Mouse (Mus musculus): ENCODE measurements around the gene Frmd4b.
A peak's percentile ranks its signal among the peaks of the same experiment; 100 is the strongest.
"Not testable (repeated sequence)": the region's sequence is repeated elsewhere in the genome, so short reads cannot be mapped to it uniquely, and the experiment has no call there.

The Frmd4b gene

DNA sequence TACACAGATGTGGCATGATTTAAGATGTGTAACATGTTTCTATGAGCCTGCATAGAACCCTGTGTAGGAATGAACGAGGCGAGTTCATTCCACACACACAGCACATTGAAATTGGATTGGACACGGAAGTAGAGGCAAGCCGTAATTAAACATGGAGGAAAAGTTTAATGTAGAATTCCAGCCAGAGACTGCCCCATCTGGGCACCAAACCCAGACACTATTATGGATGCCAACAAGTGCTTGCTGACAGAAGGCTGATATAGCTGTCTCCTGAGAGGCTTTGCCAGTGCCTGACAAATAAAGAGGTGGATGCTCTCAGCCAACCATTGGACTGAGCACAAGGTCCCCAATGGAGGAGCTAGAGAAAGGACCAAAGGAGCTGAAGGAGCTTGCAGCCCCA is 201.8 kb downstream of the Frmd4b start:
- DNase-seq (ENCODE audit: low read depth, low spot score): not testable (repeated sequence)

DNA sequence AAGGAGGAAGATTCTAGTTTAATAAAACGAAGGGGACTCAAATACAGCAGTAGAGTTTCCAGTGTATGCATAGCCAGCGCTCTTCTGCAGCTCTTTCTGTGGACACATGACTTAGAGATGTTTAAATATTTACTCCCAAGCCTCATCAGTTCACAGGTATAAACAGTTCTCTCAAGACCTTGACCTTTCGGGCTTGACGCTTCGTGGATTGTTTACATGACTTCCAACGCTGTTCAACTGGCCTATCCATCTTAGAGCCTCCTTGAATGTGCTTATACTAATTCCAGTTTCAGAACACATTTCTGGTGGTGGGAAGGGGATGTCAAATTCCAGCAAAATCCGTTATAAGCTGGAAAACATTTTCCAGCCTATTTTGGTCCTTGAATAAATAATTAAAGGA is 203.9 kb downstream of the Frmd4b start:
- no peak for DNase-seq (ENCODE audit: low read depth, low spot score)

DNA sequence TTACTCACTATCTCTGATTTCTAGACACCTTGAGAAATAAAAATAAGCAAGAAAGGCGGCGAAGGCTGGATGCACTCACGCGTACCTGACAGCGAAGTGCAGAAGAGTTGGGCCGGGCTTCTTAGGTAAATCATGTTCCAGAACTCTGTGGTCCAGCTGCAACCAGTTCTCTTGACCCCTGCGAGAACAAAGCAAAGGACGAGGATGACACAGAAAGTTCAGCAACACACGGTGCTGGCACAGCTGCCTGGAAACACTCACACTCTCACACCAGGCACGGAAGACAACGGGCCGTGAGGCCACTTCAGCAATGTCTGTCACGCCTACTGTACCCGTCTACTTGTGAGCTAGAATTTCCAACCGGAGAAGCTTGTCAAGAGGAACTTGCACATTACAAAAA is 204.9 kb downstream of the Frmd4b start:
- DNase-seq (ENCODE audit: low read depth, low spot score): no peak

DNA sequence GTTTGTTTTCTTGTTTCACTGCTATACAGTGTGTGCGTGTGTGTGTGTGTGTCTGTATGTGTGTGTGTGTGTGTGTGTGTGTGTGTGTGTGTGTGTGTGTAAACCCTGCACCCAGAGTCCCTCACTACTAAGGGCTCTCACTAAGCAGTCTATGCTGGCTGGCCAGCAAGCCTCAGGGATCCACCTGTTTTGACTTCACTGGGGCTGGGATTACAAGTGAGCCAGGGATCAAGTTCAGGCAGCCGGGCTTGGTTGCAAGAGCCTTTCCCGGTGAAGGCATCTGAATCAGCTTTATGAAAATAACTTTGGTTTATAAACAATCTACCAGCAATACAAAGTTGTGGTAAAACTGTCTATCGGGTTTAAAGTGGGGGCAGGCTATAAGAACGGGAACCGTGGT is 206.0 kb downstream of the Frmd4b start:
- no peak for DNase-seq (ENCODE audit: low read depth, low spot score)

DNA sequence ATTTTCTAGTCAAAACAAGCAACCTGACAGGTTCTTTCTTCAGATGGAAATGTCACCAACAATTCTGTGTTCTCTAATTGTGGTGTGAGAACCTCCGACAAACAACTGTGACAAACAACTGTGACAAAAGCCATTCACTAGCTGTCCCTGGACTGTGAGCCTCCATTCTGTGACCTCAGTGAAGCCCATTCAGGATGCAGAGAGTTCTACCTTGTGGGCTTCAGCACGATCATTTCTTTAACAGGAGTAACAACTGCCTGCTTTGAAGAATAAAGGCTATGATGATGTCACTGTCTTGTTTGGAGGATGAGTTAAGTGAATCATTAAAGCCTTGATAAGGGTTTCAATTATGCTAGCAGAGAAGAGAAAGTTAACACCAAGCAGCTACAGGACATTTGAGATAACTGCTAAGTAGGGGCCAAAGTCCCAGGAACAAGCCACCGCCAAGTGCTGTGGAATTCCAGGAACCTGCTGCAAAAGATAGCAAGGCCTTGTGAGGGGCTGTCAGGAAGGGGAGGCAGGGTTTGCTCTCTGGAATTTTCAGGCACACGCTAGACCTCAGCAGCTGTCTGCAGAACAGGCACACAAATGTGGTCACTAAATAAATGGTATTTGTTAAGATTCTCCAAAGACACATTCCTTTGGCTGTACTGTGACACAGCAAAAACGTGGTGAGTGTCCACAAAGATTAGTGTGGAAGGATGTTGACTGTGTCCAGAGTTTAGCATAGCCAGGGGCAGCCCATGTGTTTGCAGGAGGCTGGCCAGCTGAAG is 207.7 kb downstream of the Frmd4b start:
- no peak for DNase-seq (ENCODE audit: low read depth, low spot score)

DNA sequence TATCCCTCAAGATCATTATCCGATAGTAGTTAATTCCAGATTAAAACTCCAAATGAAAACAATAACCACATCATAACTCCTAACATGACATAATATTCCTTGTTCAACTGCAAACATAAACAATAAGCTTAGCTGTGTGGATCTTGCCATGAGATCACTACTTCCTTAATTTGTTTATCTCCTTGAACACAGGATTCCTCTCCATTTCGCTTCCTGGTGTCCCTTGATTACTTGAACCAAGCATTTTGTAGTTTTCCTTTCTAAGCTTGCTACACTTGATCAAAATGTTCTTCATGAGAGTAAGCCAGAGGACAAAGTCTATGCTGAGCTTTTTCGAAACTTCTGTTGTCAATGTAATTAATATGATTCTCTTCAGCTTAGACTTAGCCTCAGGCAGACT is 209.4 kb downstream of the Frmd4b start:
- no peak for DNase-seq (ENCODE audit: low read depth, low spot score)

DNA sequence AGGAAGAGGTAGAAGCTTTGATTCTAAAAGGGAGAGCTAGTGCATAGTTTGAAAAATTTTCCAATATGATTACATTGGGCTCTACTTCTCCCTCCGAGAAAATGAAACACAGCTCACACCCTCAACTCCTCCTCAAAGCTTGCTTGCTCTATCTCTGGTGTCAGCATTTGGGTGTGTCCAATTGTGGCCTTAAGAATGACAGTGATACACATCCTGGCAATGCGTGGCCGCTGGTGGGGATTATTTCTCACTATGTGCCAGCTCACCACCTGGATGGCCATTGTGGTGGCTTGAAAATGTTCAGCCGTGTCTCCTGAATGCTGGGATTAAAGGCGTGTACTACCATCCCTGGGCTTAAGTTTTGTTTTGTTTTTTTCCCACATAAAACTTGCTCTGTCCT is 209.9 kb downstream of the Frmd4b start:
- no peak for DNase-seq (ENCODE audit: low read depth, low spot score)

DNA sequence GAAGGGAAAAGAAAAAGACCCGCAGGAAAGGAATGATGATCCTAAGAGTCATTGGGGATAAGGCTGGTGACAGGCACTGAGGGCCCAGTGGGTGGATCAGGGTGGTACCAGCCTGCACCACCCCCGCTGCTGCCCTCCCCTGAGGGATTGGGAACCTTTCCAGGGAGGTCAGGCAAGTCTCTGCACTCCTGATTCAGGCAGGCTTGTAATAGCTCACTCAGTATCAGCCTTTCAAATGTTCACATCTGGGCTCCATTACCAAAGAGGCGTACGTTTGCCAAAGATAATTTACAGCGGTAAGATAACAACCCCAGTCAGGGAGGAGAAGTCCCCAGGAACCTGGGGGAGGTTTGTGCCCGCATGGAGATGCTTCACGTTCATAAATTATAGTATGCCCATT is 212.0 kb downstream of the Frmd4b start:
- no peak for DNase-seq (ENCODE audit: low read depth, low spot score)

DNA sequence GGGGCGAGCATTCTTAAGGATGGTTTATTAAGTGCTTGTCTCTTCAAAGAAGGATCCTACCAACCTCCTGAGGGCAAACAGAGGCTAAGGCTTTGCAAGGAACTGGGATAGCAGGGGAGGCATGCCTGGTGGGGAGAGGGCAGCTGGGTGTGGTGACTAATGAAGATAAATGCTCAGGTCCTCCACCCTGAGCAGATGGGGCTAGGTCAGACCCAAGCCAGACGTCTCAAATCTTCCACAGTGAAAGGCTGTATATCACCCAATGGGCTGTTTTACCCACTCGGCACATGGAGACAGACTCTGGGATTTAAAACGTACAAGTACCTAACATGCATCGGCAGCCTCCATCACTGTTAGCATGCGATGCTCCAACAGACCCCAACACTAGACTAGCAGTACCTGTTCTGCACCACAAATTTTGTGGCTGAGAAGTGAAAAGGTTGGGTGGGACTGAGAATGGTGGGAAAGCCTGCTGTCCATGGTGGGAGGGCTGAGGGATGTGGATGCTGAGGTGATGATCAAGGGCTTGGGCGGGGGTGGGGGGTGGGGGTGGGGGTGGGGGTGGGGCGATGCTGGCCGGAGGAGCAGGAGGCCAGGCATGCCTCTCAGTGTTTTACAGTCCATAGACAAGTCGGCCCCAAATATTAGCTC is 214.4 kb downstream of the Frmd4b start:
- no peak for DNase-seq (ENCODE audit: low read depth, low spot score)

DNA sequence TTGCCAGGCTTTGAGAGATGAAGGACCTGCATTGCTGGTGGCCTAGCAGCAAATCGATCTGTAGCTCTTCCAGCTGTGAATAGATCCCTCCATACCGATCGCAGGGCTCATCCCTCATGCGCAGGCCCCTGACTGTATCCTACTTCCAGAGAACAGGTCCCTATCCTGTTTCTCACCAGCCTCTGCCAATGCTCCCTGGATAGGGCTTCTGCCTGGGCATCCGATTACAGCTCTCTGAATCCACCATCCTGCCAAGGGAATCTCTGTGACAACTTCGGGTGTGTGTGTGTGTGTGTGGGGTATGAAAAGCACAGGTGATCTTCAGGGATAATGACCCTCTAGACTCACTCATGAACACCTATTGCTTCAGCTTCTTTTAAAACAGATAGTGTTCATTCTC is 216.9 kb downstream of the Frmd4b start:
- DNase-seq (ENCODE audit: low read depth, low spot score): no peak

DNA sequence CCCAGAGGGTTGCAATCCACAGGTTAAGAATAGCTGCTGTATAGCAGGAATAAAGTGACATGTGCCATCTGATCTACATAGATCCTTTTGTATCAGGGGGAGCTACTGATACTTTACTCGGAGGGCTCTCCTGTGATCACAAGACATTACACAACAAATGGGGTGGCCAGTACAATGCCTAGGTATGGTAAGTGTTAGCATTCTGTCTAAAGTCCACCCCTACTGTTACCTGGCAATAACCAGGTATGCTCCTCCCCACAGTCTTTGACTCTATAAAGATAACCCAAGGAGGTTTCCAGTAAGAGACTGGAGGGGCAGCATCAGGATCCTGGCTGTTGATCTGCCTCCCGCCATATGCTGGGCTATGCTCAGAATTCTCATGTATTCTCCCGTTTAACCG is 219.4 kb downstream of the Frmd4b start:
- DNase-seq (ENCODE audit: low read depth, low spot score): no peak

DNA sequence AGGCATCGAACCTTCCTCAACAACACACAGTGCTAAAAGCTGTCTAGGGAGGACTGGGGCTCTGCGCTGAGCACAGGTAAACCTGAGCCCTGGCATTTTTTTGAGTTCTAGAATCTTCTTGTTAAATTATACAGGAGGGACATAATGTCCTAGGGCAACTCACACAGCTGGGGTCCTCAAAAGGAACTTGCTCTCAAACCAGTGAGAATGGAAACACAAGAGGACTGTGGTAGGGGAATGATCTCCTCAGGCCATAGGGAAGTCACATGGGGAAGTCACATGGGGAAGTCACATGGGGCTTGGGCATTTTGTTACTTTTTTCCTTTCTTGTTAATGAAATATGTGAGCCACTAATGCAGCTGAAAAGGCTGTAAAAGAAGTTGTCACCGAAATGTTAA is 220.4 kb downstream of the Frmd4b start:
- DNase-seq (ENCODE audit: low read depth, low spot score): no peak

DNA sequence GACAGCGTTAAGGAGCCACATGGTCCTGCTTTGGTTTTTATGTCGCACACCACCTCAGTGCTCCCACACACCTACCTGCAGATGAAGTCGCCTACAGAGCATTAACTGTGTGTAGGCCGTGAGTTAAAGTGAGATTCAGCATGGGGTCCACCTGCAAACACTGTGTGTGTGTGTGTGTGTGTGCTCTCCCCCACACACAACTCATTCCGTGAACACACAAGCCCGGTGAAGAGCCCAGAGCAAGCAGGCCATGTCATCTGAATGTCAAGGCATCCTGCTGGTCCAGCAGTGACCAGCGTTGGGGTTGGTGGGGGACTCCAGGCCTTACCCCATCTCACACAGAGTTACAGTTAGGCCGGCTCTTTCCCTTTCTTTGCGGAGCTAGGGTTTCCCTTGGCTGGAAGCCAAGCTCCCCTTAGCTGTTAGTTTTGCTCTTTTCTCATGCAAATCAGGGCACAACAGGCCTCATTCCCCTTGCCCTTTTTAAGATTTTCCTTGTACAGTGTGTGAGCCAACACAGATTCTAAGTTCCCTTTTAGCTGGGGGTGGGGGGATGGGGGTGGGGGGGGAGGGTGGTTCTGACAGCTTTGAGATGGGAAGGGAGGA is 220.9 kb downstream of the Frmd4b start:
- DNase-seq (ENCODE audit: low read depth, low spot score): no peak

DNA sequence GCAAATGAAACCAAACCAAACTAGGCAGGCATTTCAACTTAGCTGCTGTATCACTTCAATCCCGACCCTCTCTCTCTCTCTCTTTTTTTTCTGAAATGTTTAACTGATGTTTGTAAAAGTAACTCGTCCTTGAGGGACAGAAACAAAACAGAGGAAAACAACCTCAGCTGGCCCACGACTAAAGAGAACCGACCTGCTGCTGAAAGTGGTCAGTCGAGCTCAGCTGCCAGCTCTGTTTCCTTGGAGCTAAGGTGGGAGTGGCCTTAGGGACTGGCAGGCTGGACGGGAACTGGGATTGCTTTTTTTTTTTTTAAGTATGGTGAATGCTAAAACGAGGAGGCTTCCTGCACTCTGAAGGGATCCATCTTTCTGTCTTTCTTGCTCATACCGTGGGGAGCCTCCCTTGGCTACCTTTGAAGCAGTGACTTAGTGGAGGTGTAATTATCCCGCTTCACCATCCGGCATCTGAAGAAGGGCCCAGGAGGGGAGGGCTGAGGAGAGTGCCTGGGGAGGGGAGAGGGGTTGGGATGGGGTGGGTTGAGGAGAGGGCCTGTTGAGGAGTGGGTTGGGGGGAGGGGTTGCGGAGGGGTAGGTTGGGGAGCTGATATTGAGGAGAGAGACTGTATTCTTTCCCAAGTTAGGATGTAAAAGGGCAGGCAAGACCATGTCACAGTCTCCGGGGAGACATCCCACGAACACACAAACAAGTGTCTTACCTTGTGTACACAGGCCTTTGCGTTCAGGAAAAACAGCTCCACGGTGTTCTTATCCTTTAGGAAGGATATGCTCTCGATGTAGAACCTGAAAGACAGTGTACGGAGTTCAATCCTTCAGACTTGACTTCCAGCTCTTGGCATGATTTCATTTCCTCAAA is 221.6 kb downstream of the Frmd4b start:
- no peak for DNase-seq (ENCODE audit: low read depth, low spot score)

DNA sequence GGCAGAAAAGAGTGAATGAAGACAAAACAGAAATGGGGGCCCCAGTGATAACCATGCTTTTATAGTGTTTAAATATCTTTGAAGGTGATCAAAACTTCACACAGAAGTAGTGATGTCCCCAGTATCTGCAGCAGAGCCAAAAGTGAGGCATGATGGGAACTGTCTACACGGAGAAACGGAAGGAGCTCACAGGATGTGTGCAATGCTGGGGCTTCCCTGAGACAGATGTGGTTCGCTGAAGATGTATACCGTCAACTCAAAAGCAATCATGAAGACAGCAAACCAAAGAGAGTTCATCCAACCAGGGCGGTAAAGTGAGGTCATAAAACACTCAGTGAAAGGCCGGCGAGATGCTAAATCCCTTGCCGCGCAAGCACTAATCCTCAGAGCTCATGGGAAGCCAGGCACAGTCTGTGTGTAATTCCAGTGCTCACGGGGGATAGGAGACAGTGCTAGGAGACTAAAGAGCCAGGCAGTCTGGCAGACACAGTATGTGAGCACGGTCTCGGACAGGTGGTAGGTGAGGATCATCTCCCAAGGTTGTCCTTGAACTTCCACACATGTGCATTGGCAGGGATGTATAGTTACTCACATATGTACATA is 222.8 kb downstream of the Frmd4b start:
- DNase-seq (ENCODE audit: low read depth, low spot score): peak; percentile 42

DNA sequence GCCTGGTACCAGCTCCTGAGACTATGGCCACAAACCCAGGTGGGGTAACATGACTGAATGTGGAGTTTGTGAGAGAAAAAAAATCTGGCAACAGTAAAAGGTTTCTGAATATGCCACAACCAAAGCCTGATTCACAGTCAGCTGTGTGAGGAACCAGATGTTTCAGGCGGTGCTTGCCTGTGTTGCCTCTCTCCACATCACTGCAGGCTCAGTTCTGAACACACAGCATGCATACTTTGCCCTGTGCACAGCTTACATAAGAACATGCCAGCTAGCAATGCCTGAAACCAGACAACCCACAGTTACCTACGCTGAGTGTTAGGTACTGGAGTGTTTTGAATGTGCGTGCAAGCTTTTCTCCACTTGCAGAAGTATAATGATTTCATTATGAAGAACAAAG is 224.4 kb downstream of the Frmd4b start:
- DNase-seq (ENCODE audit: low read depth, low spot score): no peak

DNA sequence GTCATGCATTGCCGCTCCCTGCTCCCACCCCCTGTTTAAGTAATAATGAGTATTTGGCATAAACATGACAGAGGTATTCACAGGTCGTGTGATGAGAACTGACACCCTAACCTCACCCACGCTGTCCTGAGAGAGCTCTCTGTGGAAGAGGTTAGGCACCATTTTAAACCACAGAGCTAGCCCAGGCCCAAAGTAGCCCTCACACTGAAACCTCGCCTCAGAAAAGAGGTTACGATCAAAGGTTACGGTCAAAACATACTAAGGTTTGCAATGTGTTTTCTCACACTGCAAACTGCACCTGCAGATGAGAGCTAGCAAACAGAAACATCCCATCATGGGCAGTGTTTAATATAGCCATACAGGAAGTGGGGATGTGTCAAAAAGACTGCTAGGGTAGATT is 230.0 kb downstream of the Frmd4b start:
- no peak for DNase-seq (ENCODE audit: low read depth, low spot score)

DNA sequence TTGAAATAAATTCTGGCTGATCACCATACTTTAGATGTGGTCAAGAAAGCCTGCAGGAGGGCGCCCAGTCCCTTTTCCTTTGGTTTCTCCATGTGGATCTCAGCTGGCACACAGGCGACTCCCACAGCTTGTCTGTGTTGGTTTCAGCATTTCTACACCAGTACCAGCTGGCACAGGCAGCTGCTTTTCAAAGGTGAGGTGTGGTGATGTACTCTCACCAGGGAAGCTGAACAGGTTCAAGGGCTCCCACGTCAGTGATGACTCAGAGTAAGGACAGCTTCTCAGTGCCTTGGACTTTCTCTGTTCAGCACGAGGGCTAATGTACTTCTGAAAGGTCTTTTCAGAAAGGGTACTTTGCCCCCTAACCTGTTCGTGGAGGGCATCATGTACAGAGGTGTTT is 232.4 kb downstream of the Frmd4b start:
- no peak for DNase-seq (ENCODE audit: low read depth, low spot score)

DNA sequence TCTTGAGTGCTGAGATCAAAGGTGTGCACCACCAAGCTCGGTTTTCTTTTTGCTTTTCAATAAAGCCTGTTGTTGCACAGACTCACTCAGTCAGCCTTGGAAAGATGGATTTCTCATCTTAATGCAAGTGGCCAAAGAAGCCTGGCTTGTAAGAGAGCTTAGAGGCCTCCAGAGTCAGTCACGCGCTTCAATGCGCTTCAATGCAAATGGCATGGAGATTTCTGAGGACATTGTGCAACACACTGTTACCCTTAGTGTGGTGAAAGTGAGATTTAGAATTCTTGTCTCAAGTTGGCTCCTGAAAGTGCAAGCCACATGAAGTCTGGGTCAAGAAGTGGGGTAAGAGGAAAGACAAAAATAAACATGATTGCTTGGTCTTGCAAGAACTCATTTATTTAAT is 236.1 kb downstream of the Frmd4b start:
- no peak for DNase-seq (ENCODE audit: low read depth, low spot score)

DNA sequence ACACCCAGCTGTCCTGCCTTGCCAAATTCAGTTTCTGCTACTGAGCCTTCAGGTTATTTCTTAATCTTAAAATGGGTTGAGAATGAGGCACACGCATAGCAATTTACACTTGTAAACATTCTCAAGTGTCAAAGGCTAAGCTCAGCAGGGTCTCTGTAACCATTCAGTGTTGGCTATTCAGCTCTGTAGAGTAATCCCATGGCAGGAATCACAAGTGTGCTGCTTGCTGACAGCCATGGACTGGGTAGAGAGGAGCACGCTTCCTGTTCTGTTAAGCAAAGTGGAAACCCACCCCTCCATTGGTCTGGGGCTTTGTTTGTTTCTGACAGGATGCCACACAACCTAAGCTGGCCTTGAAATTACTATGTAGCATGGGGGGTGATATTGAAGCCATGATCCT is 246.4 kb downstream of the Frmd4b start:
- no peak for DNase-seq (ENCODE audit: low read depth, low spot score)

DNA sequence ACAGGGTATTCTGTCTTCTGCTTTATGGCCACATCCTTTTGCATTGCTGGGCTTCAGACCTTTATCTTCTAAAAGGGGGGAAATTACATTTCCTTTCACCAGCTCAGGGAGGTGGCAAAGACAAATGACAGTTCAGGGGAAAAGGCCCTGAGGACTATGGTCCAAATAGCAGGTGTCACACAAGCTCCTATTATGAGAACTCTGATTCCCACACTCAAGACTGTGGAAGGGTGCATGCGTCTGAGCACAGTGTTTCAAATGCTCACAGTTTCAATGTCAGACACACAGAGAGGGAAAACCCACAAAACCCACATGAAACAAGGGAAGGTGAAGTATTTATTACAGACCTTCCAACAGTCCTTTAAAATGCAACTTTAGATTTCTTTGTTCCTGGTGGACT is 246.9 kb downstream of the Frmd4b start:
- DNase-seq (ENCODE audit: low read depth, low spot score): no peak

DNA sequence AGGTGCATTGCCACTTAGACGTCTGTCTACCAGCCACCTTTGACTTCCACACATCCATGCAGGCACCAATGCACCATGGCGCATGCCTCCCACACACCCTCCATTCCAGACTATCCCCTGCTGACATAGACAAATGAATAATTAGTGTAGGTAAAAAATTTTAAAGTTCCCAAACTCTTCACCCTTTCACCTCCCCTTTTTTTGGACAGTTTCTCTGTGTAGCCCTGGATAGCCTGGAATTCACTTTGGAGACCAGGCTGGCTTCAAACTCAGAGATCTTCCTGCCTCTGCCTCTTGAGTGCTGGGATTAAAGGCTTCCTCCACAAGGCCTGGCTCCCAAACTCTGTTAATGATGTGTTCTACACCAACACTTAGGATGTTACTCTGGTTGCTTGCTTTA is 253.5 kb downstream of the Frmd4b start:
- DNase-seq (ENCODE audit: low read depth, low spot score): no peak
